Mouse (Mus musculus): ENCODE data around the gene Slc22a14. TPM values are rescaled to one million over a fixed set of nuclear protein-coding genes. Genes with fewer than 3 reads are reported as not detected.
"Not testable (repeated sequence)": the region's sequence is repeated elsewhere in the genome, so short reads cannot be mapped to it uniquely, and the experiment has no call there.

Slc22a14 gene
- total and polyA plus RNA-seq, 3 experiments = not detected

DNA sequence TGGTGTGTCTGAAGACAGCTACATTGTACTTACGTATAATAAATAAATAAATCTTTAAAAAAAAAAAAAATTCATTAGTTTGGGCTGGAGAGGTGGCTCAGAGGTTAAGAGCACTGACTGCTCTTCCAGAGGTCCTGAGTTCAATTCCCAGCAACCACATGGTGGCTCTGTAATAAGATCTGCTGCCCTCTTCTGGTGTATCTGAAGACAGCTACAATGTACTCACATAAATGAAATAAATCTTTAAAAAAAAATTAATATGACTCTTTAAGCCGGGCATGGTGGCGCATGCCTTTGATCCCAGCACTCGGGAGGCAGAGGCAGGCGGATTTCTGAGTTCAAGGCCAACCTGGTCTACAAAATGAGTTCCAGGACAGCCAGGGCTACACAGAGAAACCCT, 90.5 kb downstream of the Slc22a14 start:
- H3K9ac ChIP-seq (ENCODE audit: control insufficient read depth, low read depth, low read length, poor library complexity, severe bottlenecking); H3K4me1 ChIP-seq (ENCODE audit: control insufficient read depth in 1 of 2, insufficient read depth in 2 of 2, low read length in 2 of 2); H3K79me2 ChIP-seq (ENCODE audit: control insufficient read depth, insufficient read depth, low read length, poor library complexity); H3K4me3 ChIP-seq (ENCODE audit: control insufficient read depth in 1 of 2, insufficient read depth in 1 of 2, low read depth in 2 of 2, low read length in 2 of 2); H3K27me3 ChIP-seq (ENCODE audit: control insufficient read depth in 1 of 2, insufficient read depth in 2 of 2, low read length in 2 of 2); H3K27ac ChIP-seq (ENCODE audit: control insufficient read depth, low read depth, low read length); H3K36me3 ChIP-seq (ENCODE audit: control insufficient read depth in 1 of 2, insufficient read depth in 2 of 2, low read length in 2 of 2); H3K9me3 ChIP-seq (replicated peaks; ENCODE audit: insufficient read depth, low read length): not testable (repeated sequence)
- TF ChIP-seq SMC3 (IDR thresholded peaks at IDR 0.05; ENCODE audit: low read depth, low read length) (peak; percentile 40), ZNF384 (IDR thresholded peaks at IDR 0.05; ENCODE audit: low read depth, low read length) (0 out of 2 replicates have a peak, but pooled peaks have one; percentile 8), RAD21 (IDR thresholded peaks at IDR 0.05; ENCODE audit: low read depth, low read length) (peak; percentile 18), CTCF (IDR thresholded peaks at IDR 0.05 in 2 of 3, conservative IDR thresholded peaks at IDR 0.05 in 1 of 3; ENCODE audit: control insufficient read depth in 1 of 3, insufficient read depth in 1 of 3, low read depth in 2 of 3, low read length in 3 of 3, poor library complexity in 1 of 3, severe bottlenecking in 1 of 3) (peak in 1 of 3 experiments; percentile 40; a peak in 2 of 6 replicates)
- DNase-seq (ENCODE audit: low read depth, low spot score) = peak; percentile 31

DNA sequence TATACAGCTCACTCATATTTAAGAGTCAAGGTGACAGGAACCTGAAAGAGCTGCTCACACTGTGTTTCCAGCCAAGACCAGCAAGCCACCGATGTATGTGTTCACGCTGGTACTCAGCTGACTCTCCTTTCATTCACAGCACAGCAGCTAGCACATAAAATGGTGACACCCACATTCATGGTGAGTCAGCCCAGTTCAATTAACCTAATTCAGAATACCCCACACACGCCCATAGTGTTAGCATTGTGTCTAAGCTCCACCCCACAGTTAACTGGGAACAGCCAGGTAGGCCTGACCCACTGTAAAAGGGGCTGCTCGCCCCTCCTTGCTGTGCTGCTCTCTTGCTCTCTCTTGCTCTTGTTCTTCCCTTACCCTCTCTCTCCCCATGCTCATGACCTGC, 93.9 kb downstream of the Slc22a14 start:
- H3K4me1 ChIP-seq (ENCODE audit: control insufficient read depth in 1 of 2, insufficient read depth in 2 of 2, low read length in 2 of 2) = no peaks in the 10 kb centered on the region
- no peaks in the 10 kb centered on the region for H3K79me2 ChIP-seq (ENCODE audit: control insufficient read depth, insufficient read depth, low read length, poor library complexity)
- no peak for DNase-seq (ENCODE audit: low read depth, low spot score)
- no peak overlapping the region for H3K4me3 ChIP-seq (ENCODE audit: control insufficient read depth in 1 of 2, insufficient read depth in 1 of 2, low read depth in 2 of 2, low read length in 2 of 2)
- no peaks in the 10 kb centered on the region for H3K27me3 ChIP-seq (ENCODE audit: control insufficient read depth in 1 of 2, insufficient read depth in 2 of 2, low read length in 2 of 2)
- H3K9me3 ChIP-seq (replicated peaks; ENCODE audit: insufficient read depth, low read length) = no peaks in the 10 kb centered on the region
- no peak overlapping the region for H3K9ac ChIP-seq (ENCODE audit: control insufficient read depth, low read depth, low read length, poor library complexity, severe bottlenecking)
- H3K36me3 ChIP-seq (ENCODE audit: control insufficient read depth in 1 of 2, insufficient read depth in 2 of 2, low read length in 2 of 2) = peaks cover 0 to 14% of the 10 kb centered on the region in 2 experiments; a peak in 2 of 4 replicates
- H3K27ac ChIP-seq (ENCODE audit: control insufficient read depth, low read depth, low read length) = no peak overlapping the region
- TF ChIP-seq ZNF384 (IDR thresholded peaks at IDR 0.05; ENCODE audit: low read depth, low read length) (no peak), ETS1 (IDR thresholded peaks at IDR 0.05; ENCODE audit: low read depth, low read length) (no peak), POLR2A (IDR thresholded peaks at IDR 0.05; ENCODE audit: control insufficient read depth in 1 of 2, insufficient read depth in 1 of 2, low read depth in 1 of 2, low read length in 2 of 2, poor library complexity in 1 of 2) (no peak), CTCF (IDR thresholded peaks at IDR 0.05 in 2 of 3, conservative IDR thresholded peaks at IDR 0.05 in 1 of 3; ENCODE audit: control insufficient read depth in 1 of 3, insufficient read depth in 1 of 3, low read depth in 2 of 3, low read length in 3 of 3, poor library complexity in 1 of 3, severe bottlenecking in 1 of 3) (no peak), MYB (IDR thresholded peaks at IDR 0.05; ENCODE audit: low read depth, low read length) (no peak), MXI1 (IDR thresholded peaks at IDR 0.05; ENCODE audit: low read depth, low read length) (no peak), ZC3H11A (IDR thresholded peaks at IDR 0.05; ENCODE audit: low read depth, low read length) (no peak), RCOR1 (IDR thresholded peaks at IDR 0.05; ENCODE audit: low read depth, low read length) (no peak), HCFC1 (IDR thresholded peaks at IDR 0.05; ENCODE audit: low read depth, low read length) (no peak), CHD2 (IDR thresholded peaks at IDR 0.05; ENCODE audit: low read length) (no peak), JUND (IDR thresholded peaks at IDR 0.05; ENCODE audit: low read depth, low read length) (no peak), RAD21 (IDR thresholded peaks at IDR 0.05; ENCODE audit: low read depth, low read length) (no peak), ELF1 (IDR thresholded peaks at IDR 0.05; ENCODE audit: low read depth, low read length) (no peak), MEF2A (IDR thresholded peaks at IDR 0.05; ENCODE audit: extremely low read depth, insufficient replicate concordance, low read depth, low read length, poor library complexity, severe bottlenecking) (no peak), ZKSCAN1 (IDR thresholded peaks at IDR 0.05; ENCODE audit: low read depth, low read length) (no peak), POLR2AphosphoS2 (IDR thresholded peaks at IDR 0.05; ENCODE audit: low read length) (no peak), BHLHE40 (IDR thresholded peaks at IDR 0.05; ENCODE audit: borderline replicate concordance, low read depth, low read length) (no peak)
